ENCODE assay signal across 9 mouse cellular contexts in genomic region chr5:124960131-124960901, GRCm38 (mm10). TPM values are rescaled to one million over a fixed set of nuclear protein-coding genes. Genes with fewer than 3 reads are reported as not detected.
A peak's percentile ranks its signal among the peaks of the same experiment; 100 is the strongest.
DNase-seq lines count a peak whose midpoint lies in the region; ATAC-seq and TF ChIP-seq lines count a peak whose summit lies in the region.
"Had no signal": no experiment of that assay in that cellular context is flagged by ENCODE, and none has a peak within 500 bp of the region (broad histone marks: within the 10 kb centered on the region; RNA-seq: fewer than 3 reads in every experiment).

No protein-coding gene starts in this region.

- peak overlapping the region; percentile 73 for H3K27ac ChIP-seq in embryonic facial prominence, embryonic 10.5 days (replicated peaks)
- peak overlapping the region; percentile 75 for H3K27ac ChIP-seq in heart, adult 2 months
- H3K27ac ChIP-seq in limb, embryonic 11.5 days (replicated peaks; ENCODE audit: low read depth, low read length), result no peak overlapping the region; the same call in 1 of the 2 replicates
- H3K27ac ChIP-seq: liver, embryonic 14.5 days had no signal

- peak; percentile 91 for TF ChIP-seq EP300 in heart, adult 2 months (IDR thresholded peaks at IDR 0.05; ENCODE audit: insufficient read depth, low read depth, low read length)

- H3K36me3 ChIP-seq in embryonic facial prominence, embryonic 10.5 days (replicated peaks), result no peaks in the 10 kb centered on the region
- H3K36me3 ChIP-seq in heart, adult 2 months (ENCODE audit: control insufficient read depth, insufficient read depth, low read length), result no peaks in the 10 kb centered on the region
- no peaks in the 10 kb centered on the region for H3K36me3 ChIP-seq in limb, embryonic 11.5 days (ENCODE audit: control insufficient read depth, insufficient read depth, low read length)
- no peaks in the 10 kb centered on the region for H3K36me3 ChIP-seq in myocyte (ENCODE audit: control insufficient read depth, insufficient read depth)

- TF ChIP-seq POLR2A in heart, adult 2 months (IDR thresholded peaks at IDR 0.05; ENCODE audit: insufficient read depth, low read depth, low read length), result peak; percentile 23; the same call in 1 of the 2 replicates
- TF ChIP-seq POLR2A in myocyte (IDR thresholded peaks at IDR 0.05; ENCODE audit: insufficient read length, low read depth), result no peak

- peaks cover 8% of the 10 kb centered on the region; the same call in 1 of the 2 replicates for H3K9me3 ChIP-seq in embryonic facial prominence, embryonic 10.5 days
- H3K9me3 ChIP-seq in limb, embryonic 11.5 days (ENCODE audit: control insufficient read depth, low read length), result no peaks in the 10 kb centered on the region

- no peaks in the 10 kb centered on the region for H3K27me3 ChIP-seq in embryonic facial prominence, embryonic 10.5 days (replicated peaks; ENCODE audit: low read depth, poor library complexity, severe bottlenecking)
- no peaks in the 10 kb centered on the region for H3K27me3 ChIP-seq in heart, adult 2 months (ENCODE audit: control insufficient read depth, insufficient read depth, low read length)
- H3K27me3 ChIP-seq in limb, embryonic 11.5 days (ENCODE audit: control insufficient read depth, insufficient read depth, low read length), result no peaks in the 10 kb centered on the region
- H3K27me3 ChIP-seq in myocyte (ENCODE audit: control insufficient read depth, insufficient read depth, insufficient read length), result no peaks in the 10 kb centered on the region

- no peaks in the 10 kb centered on the region for H3K79me2 ChIP-seq in heart, adult 2 months (replicated peaks; ENCODE audit: control insufficient read depth, insufficient read depth, low read length)
- H3K79me2 ChIP-seq in myocyte (ENCODE audit: control insufficient read depth, insufficient read depth), result no peaks in the 10 kb centered on the region

- peak overlapping the region; percentile 4; the same call in 1 of the 2 replicates for H3K4me3 ChIP-seq in embryonic facial prominence, embryonic 10.5 days
- H3K4me3 ChIP-seq in heart, adult 2 months, result peak overlapping the region; percentile 28
- no peak overlapping the region for H3K4me3 ChIP-seq in limb, embryonic 11.5 days (ENCODE audit: low read depth, low read length)
- no peak overlapping the region for H3K4me3 ChIP-seq in myocyte

- TF ChIP-seq CTCF in heart, adult 2 months (IDR thresholded peaks at IDR 0.05), result peak; percentile 20; the same call in 1 of the 2 replicates

- H3K4me2 ChIP-seq in limb, embryonic 11.5 days (ENCODE audit: low read depth, severe bottlenecking), result no peak overlapping the region
- H3K4me2 ChIP-seq in myocyte (ENCODE audit: low read depth), result peak overlapping the region; percentile 69

- WGBS in embryonic facial prominence, embryonic 10.5 days, result 44% methylated on average over 18 of the region's 18 CpGs
- WGBS in heart, adult 2 months, result 10% methylated on average over 18 of the region's 18 CpGs
- 40% methylated on average over 18 of the region's 18 CpGs for WGBS in limb, embryonic 11.5 days

- intact Hi-C loops in heart, adult 2 months (cut with DNase I), result loop anchor here (2.0 kb wide), 1 partner anchor 32 kb away; no protein-coding TSS in a partner anchor

- peak; percentile 36; the same call in 1 of the 2 replicates for ATAC-seq in limb, embryonic 11.5 days (ENCODE audit: insufficient number of reproducible peaks, low FRiP score, low TSS enrichment, low read depth)

- H3K9ac ChIP-seq in heart, adult 2 months (ENCODE audit: low read depth, low read length), result 0 out of 2 replicates have a peak overlapping the region, but pooled peaks have one; percentile 25
- H3K9ac ChIP-seq in limb, embryonic 11.5 days (ENCODE audit: low read length), result no peak overlapping the region
- H3K9ac ChIP-seq: liver, embryonic 14.5 days had no signal

- no peak overlapping the region for H3ac ChIP-seq in myocyte (ENCODE audit: control insufficient read depth, insufficient read length)

- peaks cover 45% of the 10 kb centered on the region for H3K4me1 ChIP-seq in embryonic facial prominence, embryonic 10.5 days
- H3K4me1 ChIP-seq in heart, adult 2 months (ENCODE audit: control insufficient read depth, insufficient read depth, low read length), result peaks cover 13% of the 10 kb centered on the region
- H3K4me1 ChIP-seq in limb, embryonic 11.5 days (ENCODE audit: control insufficient read depth, insufficient read depth, low read length), result 0 out of 2 replicates have a peak, but pooled peaks cover 3% of the 10 kb centered on the region

- peak; percentile 71 for DNase-seq in adrenal gland, postnatal 25 days
- peak; percentile 34 for DNase-seq in embryonic facial prominence, embryonic 10.5 days (ENCODE audit: low spot score)
- peak; percentile 78 to 85 for DNase-seq in heart, adult 2 months
- DNase-seq in kidney, adult 11 months, result peak; percentile 80
- peak; percentile 38 for DNase-seq in limb, embryonic 11.5 days (ENCODE audit: low spot score)
- no peak for DNase-seq in testis, postnatal 14 days (ENCODE audit: low spot score)
- no peak for DNase-seq in ovary, adult 18-20 months (ENCODE audit: low spot score)

TF ChIP-seq in myocyte, 11 proteins besides CTCF, POLR2A, EP300 and RAD21:
- TF ChIP-seq USF1 (IDR thresholded peaks at IDR 0.05; ENCODE audit: low read depth) (no peak), MYOD1 (IDR thresholded peaks at IDR 0.05; ENCODE audit: control insufficient read depth in 1 of 3, insufficient read length in 2 of 3, low read depth in 2 of 3) (peak in 1 of 3 experiments; percentile 35), MYOG (IDR thresholded peaks at IDR 0.05; ENCODE audit: control insufficient read depth in 1 of 3, insufficient read depth in 1 of 3, insufficient read length in 2 of 3, low read depth in 2 of 3) (peak in 2 of 3 experiments; percentile 11 to 17), SRF (IDR thresholded peaks at IDR 0.05; ENCODE audit: control insufficient read depth, insufficient read length, low read depth) (peak; percentile 39)

RNA-seq across cellular contexts. Expression of gene Rflna, which starts 42.7 kb away (rescaled TPM):
- 3.9 and 4.3 TPM in 2 replicates for total RNA-seq in adrenal gland, postnatal 25 days (2021)
- 5.1 and 6.9 TPM in 2 replicates for polyA plus RNA-seq in embryonic facial prominence, embryonic 10.5 days (2016; fragmentation: Nextera tagmentation; extraction: Ambion mirVana)
- under 1 TPM; 0.13 to 0.39 TPM for total RNA-seq in heart, adult 2 months (2021)
- polyA plus RNA-seq in heart, adult 2 months (2012; rRNA removed), result 0.78 and 0.85 TPM in 2 replicates
- 8.0 and 11.8 TPM in 2 replicates for polyA plus RNA-seq in limb, embryonic 11.5 days (2014; fragmentation: Nextera tagmentation; extraction: Ambion mirVana)
- 0.32 TPM for polyA plus RNA-seq in myocyte (2012; fragmentation: generic; extraction: Trizol)

Comparison
In these comparisons a context has a peak if more than half of its experiments do, and no peak if none do; other contexts are left out.
1. DNase-seq: peak in adrenal gland, postnatal 25 days (single experiment), embryonic facial prominence, embryonic 10.5 days (single experiment), heart, adult 2 months (2 of 2), kidney, adult 11 months (single experiment) and limb, embryonic 11.5 days (single experiment); none in testis, postnatal 14 days (single experiment) and ovary, adult 18-20 months (single experiment).
2. H3K4me3 ChIP-seq: peak in embryonic facial prominence, embryonic 10.5 days (single experiment) and heart, adult 2 months (single experiment); none in limb, embryonic 11.5 days (single experiment) and myocyte (single experiment).